Mouse (Mus musculus): ENCODE data around the gene Naif1.
"Not testable (repeated sequence)": the region's sequence is repeated elsewhere in the genome, so short reads cannot be mapped to it uniquely, and the experiment has no call there.

The Naif1 gene

GRCm38 (mm10) chr2:32453641-32454303 lies 3.5 kb downstream of the Naif1 start:
- DNase-seq (ENCODE audit: extremely low read depth, low read depth, low spot score), result no peak

- DNase-seq (ENCODE audit: extremely low read depth, low read depth, low spot score), result no peak
These were observed 4.4 kb downstream of the Naif1 start for GRCm38 (mm10) chr2:32454633-32455032.

- no peak for DNase-seq (ENCODE audit: extremely low read depth, low read depth, low spot score)
These were observed 4.8 kb downstream of the Naif1 start for GRCm38 (mm10) chr2:32455101-32455500.

GRCm38 (mm10) chr2:32458300-32458699 lies 8.0 kb downstream of the Naif1 start:
- no peak for DNase-seq (ENCODE audit: extremely low read depth, low read depth, low spot score)

GRCm38 (mm10) chr2:32459657-32460056 lies 9.4 kb downstream of the Naif1 start:
- no peak for DNase-seq (ENCODE audit: extremely low read depth, low read depth, low spot score)

GRCm38 (mm10) chr2:32463773-32464172 lies 13.5 kb downstream of the Naif1 start:
- DNase-seq (ENCODE audit: extremely low read depth, low read depth, low spot score), result no peak

- no peak for DNase-seq (ENCODE audit: extremely low read depth, low read depth, low spot score)
These were observed 14.1 kb downstream of the Naif1 start for GRCm38 (mm10) chr2:32464212-32464891.

- DNase-seq (ENCODE audit: extremely low read depth, low read depth, low spot score), result no peak
These were observed 20.9 kb downstream of the Naif1 start for GRCm38 (mm10) chr2:32471001-32471680.

- DNase-seq (ENCODE audit: extremely low read depth, low read depth, low spot score), result no peak
These were observed 21.4 kb downstream of the Naif1 start for GRCm38 (mm10) chr2:32471681-32472061.

GRCm38 (mm10) chr2:32475361-32475760 lies 25.1 kb downstream of the Naif1 start:
- not testable (repeated sequence) for DNase-seq (ENCODE audit: extremely low read depth, low read depth, low spot score)

GRCm38 (mm10) chr2:32482351-32482750 lies 32.1 kb downstream of the Naif1 start:
- no peak for DNase-seq (ENCODE audit: extremely low read depth, low read depth, low spot score)

- no peak for DNase-seq (ENCODE audit: extremely low read depth, low read depth, low spot score)
These were observed 33.1 kb downstream of the Naif1 start for GRCm38 (mm10) chr2:32483179-32483875.

- DNase-seq (ENCODE audit: extremely low read depth, low read depth, low spot score), result no peak
These were observed 34.7 kb downstream of the Naif1 start for GRCm38 (mm10) chr2:32484933-32485332.

- no peak for DNase-seq (ENCODE audit: extremely low read depth, low read depth, low spot score)
These were observed 35.5 kb downstream of the Naif1 start for GRCm38 (mm10) chr2:32485751-32486150.

- DNase-seq (ENCODE audit: extremely low read depth, low read depth, low spot score), result no peak
These were observed 35.9 kb downstream of the Naif1 start for GRCm38 (mm10) chr2:32486155-32486554.

GRCm38 (mm10) chr2:32487124-32487623 lies 36.9 kb downstream of the Naif1 start:
- no peak for DNase-seq (ENCODE audit: extremely low read depth, low read depth, low spot score)

GRCm38 (mm10) chr2:32488679-32489078 lies 38.4 kb downstream of the Naif1 start:
- DNase-seq (ENCODE audit: extremely low read depth, low read depth, low spot score), result no peak

GRCm38 (mm10) chr2:32490730-32491129 lies 40.5 kb downstream of the Naif1 start:
- not testable (repeated sequence) for DNase-seq (ENCODE audit: extremely low read depth, low read depth, low spot score)

GRCm38 (mm10) chr2:32492661-32493060 lies 42.4 kb downstream of the Naif1 start:
- DNase-seq (ENCODE audit: extremely low read depth, low read depth, low spot score), result no peak

- no peak for DNase-seq (ENCODE audit: extremely low read depth, low read depth, low spot score)
These were observed 43.0 kb downstream of the Naif1 start for GRCm38 (mm10) chr2:32493301-32493701.

GRCm38 (mm10) chr2:32494522-32494921 lies 44.3 kb downstream of the Naif1 start:
- no peak for DNase-seq (ENCODE audit: extremely low read depth, low read depth, low spot score)

Data from fat pad, adult 2 months (tissue).